Mouse (Mus musculus) forebrain, embryonic 14.5 days (tissue): ENCODE data around the gene Slc7a15. TPM values are rescaled to one million over a fixed set of nuclear protein-coding genes. Genes with fewer than 3 reads are reported as not detected.

Experiments used
- ATAC-seq: fragments of 200-750 bp; cut with Nextera tagmentation; 2 replicates; pipeline ENCODE4 v1.8.0; 2017; ENCODE audit warnings: mild to moderate bottlenecking, moderate library complexity
- DNase-seq: peaks from one replicate; pipeline ENCODE4 v3.0.0-alpha.2; 2015; ENCODE audit warnings: low spot score
- H3K27ac ChIP-seq: fragments of 300-500 bp; sonication (generic); 2 replicates; pipeline ENCODE4 v1.5.1; 2014; ENCODE audit warnings: low read depth, mild to moderate bottlenecking, control low read depth, low read length, moderate library complexity
- H3K27me3 ChIP-seq: fragments of 300-500 bp; sonication (generic); replicated peaks from 2 replicates; pipeline ENCODE4 v1.6.1; 2014; ENCODE audit warnings: low read length, control low read depth, mixed read lengths; ENCODE audit not compliant: control insufficient read depth, insufficient read depth
- H3K36me3 ChIP-seq: fragments of 300-500 bp; sonication (generic); 2 replicates; pipeline ENCODE4 v1.6.1; 2014; ENCODE audit warnings: low read length, control low read depth; ENCODE audit not compliant: control insufficient read depth, insufficient read depth
- H3K4me1 ChIP-seq: fragments of 300-500 bp; sonication (generic); 2 replicates; pipeline ENCODE4 v1.6.1; 2014; ENCODE audit warnings: antibody characterized with exemption, low read length, control low read depth; ENCODE audit not compliant: control insufficient read depth, insufficient read depth
- H3K4me2 ChIP-seq: fragments of 300-500 bp; sonication (generic); 2 replicates; pipeline ENCODE4 v1.6.1; 2014; ENCODE audit warnings: mild to moderate bottlenecking, control low read depth, low read length
- H3K4me3 ChIP-seq: fragments of 300-500 bp; sonication (generic); 2 replicates; pipeline ENCODE4 v1.5.1; 2014; ENCODE audit warnings: low read depth, low read length, control low read depth
- H3K9ac ChIP-seq: fragments of 300-500 bp; sonication (generic); 2 replicates; pipeline ENCODE4 v1.6.1; 2014; ENCODE audit warnings: mild to moderate bottlenecking, low read length, control low read depth, moderate library complexity
- H3K9me3 ChIP-seq: fragments of 300-500 bp; sonication (generic); replicated peaks from 2 replicates; pipeline ENCODE4 v1.6.1; 2016; ENCODE audit warnings: low read length, control low read depth, mixed read lengths; ENCODE audit not compliant: control insufficient read depth
- WGBS: fragments of 180-500 bp; shearing (Covaris S2); extraction: QIAGEN DNeasy Blood & Tissue Kit; methylation state at CpG from one replicate; pipeline ENCODE4 v1.1.7; 2014; 5-methylcytosine and 5-hydroxymethylcytosine counted together
- polyA plus RNA-seq: library from polyadenylated mRNA; unstranded; fragments of >200 nt; fragmentation: Nextera tagmentation; extraction: Ambion mirVana; gene quantifications from 2 replicates; pipeline ENCODE4 v1.2.1, GENCODE M21; 2014

The Slc7a15 gene
- polyA plus RNA-seq, 1 experiment from 2014 or later = not detected

DNA sequence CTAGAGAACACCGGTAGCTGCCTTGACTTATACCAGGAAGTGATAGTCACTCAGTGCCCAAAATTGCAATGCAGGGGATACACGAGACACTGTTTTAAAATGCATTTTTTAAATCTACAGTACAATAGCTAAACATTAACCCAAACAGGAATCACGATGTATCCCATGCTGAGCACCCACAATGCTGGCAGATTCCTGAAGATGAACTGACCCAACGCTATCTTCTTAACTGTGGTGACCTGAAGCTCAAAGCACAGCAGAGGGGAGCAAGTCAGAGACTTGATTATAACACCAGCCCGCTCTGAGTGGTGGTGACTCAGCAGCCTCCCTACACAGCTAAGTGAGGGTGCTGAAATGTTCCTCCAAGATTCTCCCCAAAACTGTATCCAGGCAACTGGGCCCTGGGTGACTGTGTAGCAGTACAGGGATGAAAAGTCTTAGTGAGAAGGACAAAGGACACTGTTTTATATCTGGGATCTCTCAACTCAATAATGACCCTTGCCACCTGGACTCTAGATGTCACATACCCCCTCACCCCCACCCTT is 53.7 kb downstream of the Slc7a15 start:
- DNase-seq (no peak), ATAC-seq (no peak)
- H3K4me3 ChIP-seq = no peak overlapping the region
- no peaks in the 10 kb centered on the region for H3K4me1 ChIP-seq
- no peak overlapping the region for H3K9ac ChIP-seq
- H3K9me3 ChIP-seq = no peaks in the 10 kb centered on the region
- H3K27me3 ChIP-seq = no peaks in the 10 kb centered on the region
- WGBS = 89% methylated on average over 5 of the region's 5 CpGs
- no peak overlapping the region for H3K27ac ChIP-seq
- no peak overlapping the region for H3K4me2 ChIP-seq
- H3K36me3 ChIP-seq = no peaks in the 10 kb centered on the region

- Histone ChIP-seq H3K4me1 (no peaks in the 10 kb centered on the region), H3K4me3 (no peak overlapping the region), H3K9ac (no peak overlapping the region), H3K27me3 (no peaks in the 10 kb centered on the region), H3K4me2 (no peak overlapping the region), H3K9me3 (no peaks in the 10 kb centered on the region), H3K27ac (no peak overlapping the region), H3K36me3 (no peaks in the 10 kb centered on the region)
- ATAC-seq (no peak), DNase-seq (no peak)
- WGBS = 86% methylated on average over 4 of the region's 4 CpGs
These were observed 56.5 kb downstream of the Slc7a15 start for GRCm38 (mm10) chr12:8542371-8542770.

DNA sequence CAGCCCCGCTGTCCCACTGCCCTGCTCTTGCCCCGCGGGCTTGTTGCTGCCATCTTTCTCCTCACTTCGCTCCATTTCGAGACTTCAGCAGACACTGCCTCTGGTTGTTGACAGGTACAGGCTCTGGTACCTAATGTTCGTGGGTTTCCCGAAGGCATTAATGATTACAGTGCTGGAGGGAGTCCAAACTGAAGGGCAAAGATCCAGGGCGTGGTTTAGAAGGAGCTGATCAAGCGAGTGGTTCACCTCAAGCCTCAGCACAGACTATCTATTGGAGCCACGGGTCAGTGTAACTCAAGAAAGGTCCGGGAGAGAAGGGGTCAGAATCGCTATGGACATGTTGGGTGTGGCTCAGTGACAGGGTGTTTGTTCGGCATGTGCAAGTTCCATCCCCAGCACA is 59.4 kb downstream of the Slc7a15 start:
- DNase-seq = no peak
- Histone ChIP-seq H3K27me3 (no peaks in the 10 kb centered on the region), H3K36me3 (no peaks in the 10 kb centered on the region), H3K9me3 (no peaks in the 10 kb centered on the region), H3K4me2 (no peak overlapping the region), H3K9ac (no peak overlapping the region), H3K4me3 (no peak overlapping the region), H3K27ac (no peak overlapping the region), H3K4me1 (no peaks in the 10 kb centered on the region)
- ATAC-seq = no peak
- 87% methylated on average over 13 of the region's 13 CpGs for WGBS

DNA sequence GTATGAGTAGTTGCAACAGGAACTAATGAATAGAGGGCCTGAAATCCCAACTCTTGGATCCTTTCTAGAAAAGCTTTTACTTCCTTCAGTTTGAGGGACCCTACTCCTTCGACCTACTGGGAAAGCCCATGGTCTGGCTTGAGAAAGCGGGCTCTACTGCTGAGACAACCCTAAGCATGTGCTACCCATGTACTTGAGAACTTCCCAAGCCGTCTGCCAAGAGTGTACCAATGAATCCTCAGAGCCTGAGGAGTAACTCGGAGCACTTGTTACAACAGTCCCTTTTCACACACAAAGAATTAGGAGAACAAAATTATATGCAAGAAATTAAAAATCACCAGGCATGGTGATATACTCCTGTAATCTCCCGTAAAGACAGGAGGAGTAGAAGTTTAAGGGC is 61.6 kb downstream of the Slc7a15 start:
- Histone ChIP-seq H3K27me3 (no peaks in the 10 kb centered on the region), H3K4me3 (no peak overlapping the region), H3K9me3 (no peaks in the 10 kb centered on the region), H3K27ac (no peak overlapping the region), H3K4me2 (no peak overlapping the region), H3K4me1 (no peaks in the 10 kb centered on the region), H3K36me3 (no peaks in the 10 kb centered on the region), H3K9ac (no peak overlapping the region)
- ATAC-seq = no peak
- no peak for DNase-seq
- WGBS = 90% methylated on average over 5 of the region's 5 CpGs

GRCm38 (mm10) chr12:8536221-8536965 is 62.5 kb downstream of the Slc7a15 start:
- H3K27ac ChIP-seq = no peak overlapping the region
- 77% methylated on average over 9 of the region's 9 CpGs for WGBS
- no peaks in the 10 kb centered on the region for H3K9me3 ChIP-seq
- no peak for DNase-seq
- no peaks in the 10 kb centered on the region for H3K36me3 ChIP-seq
- no peak overlapping the region for H3K9ac ChIP-seq
- no peak overlapping the region for H3K4me3 ChIP-seq
- H3K4me1 ChIP-seq = no peaks in the 10 kb centered on the region
- no peak overlapping the region for H3K4me2 ChIP-seq
- H3K27me3 ChIP-seq = no peaks in the 10 kb centered on the region
- ATAC-seq = no peak

DNA sequence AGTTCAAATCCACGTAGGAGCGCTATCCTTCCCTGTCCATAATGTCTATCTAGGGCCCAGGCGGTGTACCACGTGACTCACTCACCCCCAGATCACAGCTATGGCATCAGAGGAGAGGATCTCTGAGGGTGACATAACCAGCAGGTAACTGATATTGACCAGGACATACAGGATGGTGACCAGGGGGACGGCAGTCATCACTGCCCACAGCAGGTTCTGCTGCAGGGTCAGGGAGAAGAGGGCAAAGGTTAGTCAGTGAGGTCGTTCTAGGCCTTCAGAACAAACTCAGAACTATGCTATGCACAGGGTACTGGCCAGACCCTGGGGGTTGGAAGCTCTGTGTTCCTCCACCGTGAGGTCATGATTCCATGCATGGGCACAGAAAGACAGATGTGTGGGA is 63.3 kb downstream of the Slc7a15 start:
- WGBS = 85% methylated on average over 7 of the region's 7 CpGs
- no peaks in the 10 kb centered on the region for H3K4me1 ChIP-seq
- no peak overlapping the region for H3K27ac ChIP-seq
- DNase-seq = no peak
- no peaks in the 10 kb centered on the region for H3K27me3 ChIP-seq
- H3K4me3 ChIP-seq = no peak overlapping the region
- H3K36me3 ChIP-seq = no peaks in the 10 kb centered on the region
- no peaks in the 10 kb centered on the region for H3K9me3 ChIP-seq
- no peak overlapping the region for H3K4me2 ChIP-seq
- H3K9ac ChIP-seq = no peak overlapping the region
- ATAC-seq = no peak

DNA sequence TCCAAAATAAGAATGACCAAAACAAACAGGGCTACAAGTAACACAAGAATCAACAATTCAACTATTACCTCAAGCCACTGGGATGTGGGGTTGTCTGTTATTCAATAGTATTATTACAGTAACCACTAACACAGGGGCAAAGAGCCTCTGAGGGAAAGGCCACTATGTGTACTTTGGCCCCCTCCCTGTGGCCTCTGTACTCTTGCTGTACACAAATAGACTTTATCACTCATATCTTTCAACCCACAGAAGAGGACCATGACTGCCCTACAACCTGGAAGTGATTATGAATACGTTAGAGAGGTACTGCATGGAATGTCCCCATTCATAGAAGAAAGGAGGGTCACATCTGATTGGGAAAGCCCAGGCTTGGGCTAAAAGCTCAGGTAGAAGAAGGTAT is 64.0 kb downstream of the Slc7a15 start:
- H3K36me3 ChIP-seq = no peaks in the 10 kb centered on the region
- no peak overlapping the region for H3K27ac ChIP-seq
- WGBS = 83% methylated on average over 1 of the region's 1 CpGs
- no peaks in the 10 kb centered on the region for H3K27me3 ChIP-seq
- no peak overlapping the region for H3K4me2 ChIP-seq
- no peak for DNase-seq
- ATAC-seq = no peak
- no peak overlapping the region for H3K4me3 ChIP-seq
- no peaks in the 10 kb centered on the region for H3K4me1 ChIP-seq
- no peak overlapping the region for H3K9ac ChIP-seq
- H3K9me3 ChIP-seq = no peaks in the 10 kb centered on the region

GRCm38 (mm10) chr12:8527770-8528169 is 71.1 kb downstream of the Slc7a15 start:
- DNase-seq (no peak), ATAC-seq (no peak)
- Histone ChIP-seq H3K27ac (no peak overlapping the region), H3K9me3 (no peaks in the 10 kb centered on the region), H3K9ac (no peak overlapping the region), H3K4me3 (no peak overlapping the region), H3K36me3 (no peaks in the 10 kb centered on the region), H3K4me1 (no peaks in the 10 kb centered on the region), H3K27me3 (no peaks in the 10 kb centered on the region), H3K4me2 (no peak overlapping the region)
- WGBS = 89% methylated on average over 5 of the region's 5 CpGs

DNA sequence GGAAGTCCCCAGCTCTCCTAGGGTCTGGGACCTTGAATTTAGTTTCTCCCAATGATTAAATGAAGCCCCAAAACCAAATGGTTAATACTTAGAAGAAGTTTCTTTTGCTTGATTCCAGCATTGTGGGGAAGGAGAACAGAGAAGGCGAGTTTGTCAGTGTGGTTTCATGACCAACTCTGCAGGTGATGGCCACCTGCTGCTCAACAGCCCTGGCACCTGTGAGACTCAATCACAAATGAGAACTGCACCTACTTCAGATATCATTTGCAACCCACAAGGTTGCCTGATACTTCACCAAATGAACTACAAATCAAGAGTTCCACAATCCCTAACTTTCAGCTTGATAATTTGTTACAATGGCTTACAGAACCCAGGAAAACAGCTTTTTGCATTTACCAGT is 71.7 kb downstream of the Slc7a15 start:
- ATAC-seq = no peak
- 72% methylated on average over 1 of the region's 1 CpGs for WGBS

More for the DNA sequence above, 71.7 kb downstream of the Slc7a15 start:
- Histone ChIP-seq H3K4me2 (no peak overlapping the region), H3K36me3 (no peaks in the 10 kb centered on the region), H3K27ac (no peak overlapping the region), H3K9me3 (no peaks in the 10 kb centered on the region), H3K9ac (no peak overlapping the region), H3K27me3 (no peaks in the 10 kb centered on the region), H3K4me1 (no peaks in the 10 kb centered on the region), H3K4me3 (no peak overlapping the region)
- no peak for DNase-seq
